Mouse (Mus musculus): ENCODE data around the gene Ncbp1.

DNA sequence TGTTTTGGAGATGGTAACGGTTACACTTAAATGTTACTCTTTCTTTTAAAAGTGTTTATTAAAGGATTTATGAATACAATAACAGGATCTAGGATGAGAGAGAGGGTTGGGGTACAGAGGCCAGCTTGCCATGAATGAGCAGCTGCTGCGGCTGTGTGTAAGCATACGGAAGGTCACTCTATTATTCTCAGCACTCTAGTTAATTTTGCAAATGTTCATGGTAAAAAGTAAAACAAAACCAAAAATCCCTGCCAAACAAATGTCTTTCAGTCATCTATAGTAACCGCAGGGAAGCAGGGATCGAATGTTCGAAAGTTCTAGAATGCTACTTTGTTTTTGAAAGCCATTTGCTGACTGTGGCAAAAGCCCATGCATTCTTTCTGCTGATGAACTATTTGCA, 15.1 kb upstream of the Ncbp1 start:
- TF ChIP-seq CTCF (conservative IDR thresholded peaks at IDR 0.05; ENCODE audit: insufficient read depth, insufficient read length, low read depth, low read length) = no peak
- TF ChIP-seq POLR2A (IDR thresholded peaks at IDR 0.05; ENCODE audit: low read depth, low read length) = no peak

Measured in kidney, adult 2 months (tissue).